Mouse (Mus musculus): ENCODE measurements around the gene Wdr83os.
"Not testable (repeated sequence)": the region's sequence is repeated elsewhere in the genome, so short reads cannot be mapped to it uniquely, and the experiment has no call there.

Gene Wdr83os

DNA sequence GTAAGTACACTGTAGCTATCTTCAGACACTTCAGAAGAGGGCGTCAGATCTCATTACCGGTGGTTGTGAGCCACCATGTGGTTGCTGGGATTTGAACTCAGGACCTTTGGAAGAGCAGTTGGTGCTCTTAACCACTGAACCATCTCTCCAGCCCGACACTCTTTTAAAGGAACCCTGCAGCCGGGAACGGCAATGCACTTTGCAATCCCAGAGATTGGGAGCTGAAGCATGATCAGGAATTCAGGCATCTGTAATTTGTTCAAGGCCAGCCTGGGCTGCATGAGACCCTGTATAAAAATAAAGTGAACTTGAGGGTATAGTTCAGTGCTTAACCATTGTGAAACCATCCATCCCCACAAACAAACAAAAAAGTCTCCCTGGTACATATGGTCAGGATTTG lies 39.7 kb downstream of the Wdr83os start:
- DNase-seq, result not testable (repeated sequence)

DNA sequence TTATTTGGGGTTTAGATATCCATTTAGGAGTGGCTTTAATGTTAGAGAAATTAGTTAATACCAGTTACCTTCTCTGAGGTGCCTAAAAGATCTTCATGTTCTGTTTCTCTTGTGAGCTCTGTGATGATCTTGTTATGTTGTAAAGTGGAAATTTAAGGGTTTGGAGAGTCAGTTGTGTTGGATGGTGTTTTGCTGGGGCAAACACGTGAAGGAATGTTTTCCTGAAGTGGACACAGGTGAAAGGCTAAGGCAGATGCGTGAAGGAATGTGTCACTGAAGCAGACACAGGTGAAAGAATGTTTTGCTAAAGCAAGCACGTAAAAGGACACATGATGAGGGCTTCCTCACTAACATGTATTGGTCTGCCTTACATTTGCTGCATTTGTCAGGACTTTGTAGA lies 42.5 kb downstream of the Wdr83os start, which contains the start of gene Zfp791:
TSS of gene Zfp791 (minus strand) at position 101 of the 400 bp plus-strand sequence.
- DNase-seq, result no peak

DNA sequence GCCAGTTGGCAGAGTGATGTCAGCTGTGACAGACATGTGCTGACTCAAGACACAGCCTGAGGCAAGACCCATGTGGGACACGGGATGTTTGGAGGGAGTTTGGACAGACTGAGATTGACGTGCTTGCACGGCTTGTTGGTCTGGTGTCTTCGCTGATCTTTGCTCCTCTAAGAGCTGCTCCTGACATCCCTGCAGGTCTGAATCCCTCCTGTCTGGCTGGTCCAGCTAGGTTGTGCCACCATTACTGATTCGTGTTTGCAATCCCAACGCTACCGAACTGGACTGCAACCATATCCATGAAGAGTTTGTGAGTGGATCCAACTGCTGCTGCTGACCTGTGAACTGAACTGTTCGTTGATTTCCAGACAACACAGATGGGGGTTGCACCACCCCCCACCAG lies 43.2 kb downstream of the Wdr83os start:
- DNase-seq, result no peak

All from kidney, adult 18-20 months (tissue).